Mouse (Mus musculus) monocyte, adult 2 months (primary cell): ENCODE results near the gene Rtn2.

Source experiments
- DNase-seq, 2 experiments: peaks; one replicate each; pipeline ENCODE4 v3.0.0; 2022; ENCODE audit warnings: low spot score in 2 of 2, low read depth in 1 of 2

Gene Rtn2

GRCm38 (mm10) chr7:19316451-19317161 is 34.2 kb downstream of the Rtn2 start:
- DNase-seq = peak; percentile 68 to 88

GRCm38 (mm10) chr7:19318201-19318600 is 35.8 kb downstream of the Rtn2 start:
- no peak for DNase-seq

- peak in 1 of 2 experiments; percentile 47 for DNase-seq
Observed at GRCm38 (mm10) chr7:19318676-19319075, 36.3 kb downstream of the Rtn2 start.

- DNase-seq = no peak
Observed at GRCm38 (mm10) chr7:19319458-19319857, 37.0 kb downstream of the Rtn2 start.

- peak; percentile 90 to 95 for DNase-seq
Observed at GRCm38 (mm10) chr7:19319906-19320305, 37.5 kb downstream of the Rtn2 start.

- DNase-seq = no peak
Observed at GRCm38 (mm10) chr7:19320637-19321036, 38.2 kb downstream of the Rtn2 start.

GRCm38 (mm10) chr7:19321464-19321863 is 39.0 kb downstream of the Rtn2 start:
- DNase-seq = peak; percentile 69 to 70

GRCm38 (mm10) chr7:19322489-19322888 is 40.1 kb downstream of the Rtn2 start:
- DNase-seq = no peak

GRCm38 (mm10) chr7:19324221-19324620 is 41.8 kb downstream of the Rtn2 start:
- no peak for DNase-seq

GRCm38 (mm10) chr7:19325262-19326199 is 43.1 kb downstream of the Rtn2 start:
- peak in 1 of 2 experiments; percentile 38 for DNase-seq

GRCm38 (mm10) chr7:19326359-19326758 is 43.9 kb downstream of the Rtn2 start:
- DNase-seq = peak in 1 of 2 experiments; percentile 79

GRCm38 (mm10) chr7:19327128-19327527 is 44.7 kb downstream of the Rtn2 start:
- DNase-seq = peak in 1 of 2 experiments; percentile 49

- DNase-seq = no peak
Observed at GRCm38 (mm10) chr7:19327782-19328181, 45.4 kb downstream of the Rtn2 start.

GRCm38 (mm10) chr7:19328425-19328824 is 46.0 kb downstream of the Rtn2 start:
- no peak for DNase-seq

GRCm38 (mm10) chr7:19331910-19332309 is 49.5 kb downstream of the Rtn2 start:
- DNase-seq = no peak

- DNase-seq = peak in 1 of 2 experiments; percentile 56
Observed at GRCm38 (mm10) chr7:19332709-19333352, 50.4 kb downstream of the Rtn2 start.

GRCm38 (mm10) chr7:19335583-19335982 is 53.2 kb downstream of the Rtn2 start:
- no peak for DNase-seq

GRCm38 (mm10) chr7:19337122-19337521 is 54.7 kb downstream of the Rtn2 start:
- no peak for DNase-seq

- DNase-seq = no peak
Observed at GRCm38 (mm10) chr7:19338060-19338459, 55.6 kb downstream of the Rtn2 start.

- no peak for DNase-seq
Observed at GRCm38 (mm10) chr7:19338596-19338995, 56.2 kb downstream of the Rtn2 start.

- no peak for DNase-seq
Observed at GRCm38 (mm10) chr7:19341250-19341649, 58.8 kb downstream of the Rtn2 start.
